Mouse (Mus musculus) CH12.LX (cell line): ENCODE measurements at regions not wholly inside any gene's neighbourhood (a gene's known extent, or its start where the extent isn't known, plus 50 kb on each side); places are given as distances from the start of the nearest gene placed in this dataset.

ENCODE experiments used
- DNase-seq: peaks from one replicate; pipeline ENCODE4 v3.0.0-alpha.2; 2013; ENCODE audit errors: extremely low read depth
- H3K27ac ChIP-seq: 2 replicates; pipeline ENCODE4 v1.5.1; 2012; ENCODE audit warnings: low read depth, mild to moderate bottlenecking, control low read depth, moderate library complexity; ENCODE audit not compliant: insufficient read depth
- H3K27me3 ChIP-seq: replicated peaks from 2 replicates; pipeline ENCODE3; 2012; ENCODE audit warnings: inconsistent platforms
- H3K36me3 ChIP-seq, 2 experiments: replicated peaks in 1 of 2; 2 replicates each; pipeline versions ENCODE3 to v1.6.1; 2012; ENCODE audit warnings: inconsistent platforms in 1 of 2, low read length in 1 of 2, mild to moderate bottlenecking in 1 of 2, mixed read lengths in 1 of 2, moderate library complexity in 1 of 2; ENCODE audit not compliant: control insufficient read depth in 1 of 2, insufficient read depth in 1 of 2
- H3K4me1 ChIP-seq, 2 experiments: 2 replicates each; pipeline ENCODE4 v1.6.1; 2012; ENCODE audit warnings: inconsistent platforms in 1 of 2, moderate library complexity in 1 of 2; ENCODE audit not compliant: insufficient read depth in 2 of 2, control insufficient read depth in 1 of 2
- H3K4me2 ChIP-seq: 2 replicates; pipeline ENCODE4 v1.6.1; 2012; ENCODE audit warnings: low read depth, mild to moderate bottlenecking, control low read depth; ENCODE audit not compliant: poor library complexity, insufficient read depth, severe bottlenecking
- H3K4me3 ChIP-seq, 3 experiments: fragments of 150-350 bp in 1 of 3; sonication (generic) in 1 of 3; replicated peaks in 1 of 3; 2 replicates each; pipeline versions ENCODE3 to v1.5.1; 2011 to 2012; ENCODE audit warnings: low read depth in 2 of 3, low read length in 2 of 3, mild to moderate bottlenecking in 2 of 3, moderate library complexity in 2 of 3, control low read depth in 1 of 3, improper control_type of control experiment in 1 of 3, inconsistent platforms in 1 of 3, mixed read lengths in 1 of 3; ENCODE audit not compliant: poor library complexity in 1 of 3
- H3K79me2 ChIP-seq: replicated peaks from 2 replicates; pipeline ENCODE4 v1.6.1; 2012; ENCODE audit warnings: mild to moderate bottlenecking, moderate library complexity; ENCODE audit not compliant: control insufficient read depth, poor library complexity, insufficient read depth, severe bottlenecking; ENCODE audit errors: extremely low read depth
- H3K9ac ChIP-seq: 2 replicates; pipeline ENCODE4 v1.6.1; 2012; ENCODE audit warnings: low read depth, mild to moderate bottlenecking, control low read depth, moderate library complexity; ENCODE audit not compliant: insufficient read depth
- H3K9me3 ChIP-seq: replicated peaks from 2 replicates; pipeline ENCODE3; 2012; ENCODE audit warnings: low read length, inconsistent platforms, mixed read lengths
- BHLHE40 ChIP-seq: IDR thresholded peaks from 2 replicates; pipeline ENCODE4 v1.6.1; 2011; ENCODE audit warnings: mild to moderate bottlenecking, low read depth, low read length, improper control_type of control experiment
- CHD1 ChIP-seq: IDR thresholded peaks from 2 replicates; pipeline ENCODE4 v1.6.1; 2012; ENCODE audit warnings: low read depth, low read length, improper control_type of control experiment, inconsistent platforms
- E2F4 ChIP-seq: IDR thresholded peaks from 2 replicates; pipeline ENCODE4 v1.6.1; 2011; ENCODE audit warnings: low read depth, low read length, improper control_type of control experiment; ENCODE audit not compliant: insufficient replicate concordance
- EP300 ChIP-seq: IDR thresholded peaks from 2 replicates; pipeline ENCODE4 v1.6.1; 2011; ENCODE audit warnings: low read length, improper control_type of control experiment
- ETS1 ChIP-seq: conservative IDR thresholded peaks from 2 replicates; pipeline ENCODE4 v1.6.1; 2012; ENCODE audit warnings: low read depth, mild to moderate bottlenecking, inconsistent platforms, low read length, improper control_type of control experiment, moderate library complexity
- GABPA ChIP-seq: IDR thresholded peaks from 2 replicates; pipeline ENCODE4 v1.6.1; 2012; ENCODE audit warnings: low read depth, low read length, improper control_type of control experiment, inconsistent platforms; ENCODE audit not compliant: insufficient replicate concordance
- JUN ChIP-seq: IDR thresholded peaks from 2 replicates; pipeline ENCODE4 v1.6.1; 2011; ENCODE audit warnings: low read depth, mild to moderate bottlenecking, low read length, improper control_type of control experiment, moderate library complexity; ENCODE audit not compliant: insufficient read depth
- JUND ChIP-seq: conservative IDR thresholded peaks from 2 replicates; pipeline ENCODE4 v1.6.1; 2011; ENCODE audit warnings: low read depth, low read length, improper control_type of control experiment
- KAT2A ChIP-seq: IDR thresholded peaks from 2 replicates; pipeline ENCODE4 v1.6.1; 2012; ENCODE audit warnings: low read length, improper control_type of control experiment, inconsistent platforms; ENCODE audit not compliant: insufficient replicate concordance
- MAFK ChIP-seq: IDR thresholded peaks from 2 replicates; pipeline ENCODE4 v1.6.1; 2011; ENCODE audit warnings: low read length, improper control_type of control experiment; ENCODE audit not compliant: insufficient replicate concordance
- MAX ChIP-seq: IDR thresholded peaks from 2 replicates; pipeline ENCODE4 v1.6.1; 2011; ENCODE audit warnings: low read length, improper control_type of control experiment
- MEF2A ChIP-seq: IDR thresholded peaks from 2 replicates; pipeline ENCODE4 v1.6.1; 2014; ENCODE audit warnings: low read depth, mild to moderate bottlenecking, inconsistent platforms, low read length, improper control_type of control experiment, borderline replicate concordance
- MXI1 ChIP-seq: IDR thresholded peaks from 2 replicates; pipeline ENCODE4 v1.6.1; 2011; ENCODE audit warnings: mild to moderate bottlenecking, low read depth, low read length, improper control_type of control experiment
- NRF1 ChIP-seq: IDR thresholded peaks from 2 replicates; pipeline ENCODE4 v1.6.1; 2014; ENCODE audit warnings: low read depth, mild to moderate bottlenecking, inconsistent platforms, low read length, improper control_type of control experiment, moderate library complexity
- POLR2A ChIP-seq: IDR thresholded peaks from 2 replicates; pipeline ENCODE4 v1.6.1; 2011; ENCODE audit warnings: low read depth, mild to moderate bottlenecking, improper control_type of control experiment, low read length
- POLR2AphosphoS2 ChIP-seq: IDR thresholded peaks from 2 replicates; pipeline ENCODE4 v1.6.1; 2011; ENCODE audit warnings: low read depth, low read length, improper control_type of control experiment
- RCOR1 ChIP-seq: conservative IDR thresholded peaks from 2 replicates; pipeline ENCODE4 v1.6.1; 2012; ENCODE audit warnings: low read depth, mild to moderate bottlenecking, inconsistent platforms, low read length, improper control_type of control experiment
- SIN3A ChIP-seq: IDR thresholded peaks from 2 replicates; pipeline ENCODE4 v1.6.1; 2012; ENCODE audit warnings: low read length, improper control_type of control experiment, inconsistent platforms
- SMC3 ChIP-seq: IDR thresholded peaks from 2 replicates; pipeline ENCODE4 v1.6.1; 2011; ENCODE audit warnings: low read depth, low read length, improper control_type of control experiment
- UBTF ChIP-seq: IDR thresholded peaks from 2 replicates; pipeline ENCODE4 v1.6.1; 2012; ENCODE audit warnings: low read depth, mild to moderate bottlenecking, inconsistent platforms, low read length, improper control_type of control experiment, moderate library complexity
- USF1 ChIP-seq: IDR thresholded peaks from 2 replicates; pipeline ENCODE4 v1.6.1; 2014; ENCODE audit warnings: low read depth, mild to moderate bottlenecking, inconsistent platforms, low read length, improper control_type of control experiment
- USF2 ChIP-seq: conservative IDR thresholded peaks from 2 replicates; pipeline ENCODE4 v1.6.1; 2011; ENCODE audit warnings: low read depth, low read length, improper control_type of control experiment
- ZMIZ1 ChIP-seq: IDR thresholded peaks from 2 replicates; pipeline ENCODE4 v1.6.1; 2012; ENCODE audit warnings: low read depth, mild to moderate bottlenecking, inconsistent platforms, low read length, improper control_type of control experiment
- ZNF384 ChIP-seq: IDR thresholded peaks from 2 replicates; pipeline ENCODE4 v1.6.1; 2012; ENCODE audit warnings: low read depth, low read length, improper control_type of control experiment, inconsistent platforms
- dilution Hi-C: fragments of 300-500 bp; cut with MboI; formaldehyde crosslinking; loops from 2 replicates; pipeline ENCODE4 v1.14.3; 2020; ENCODE audit warnings: low sequenced_read_pairs; ENCODE audit not compliant: extremely low pct_unique_long_range_greater_than_20kb, extremely low pct_ligation_motif_present
- in situ Hi-C: fragments of 300-500 bp; cut with MboI; formaldehyde crosslinking; loops from 3 replicates; pipeline ENCODE4 v1.14.3; 2019; ENCODE audit warnings: low sequenced_read_pairs, low pct_ligation_motif_present, low pct_unique_long_range_greater_than_20kb, mixed read lengths

GRCm38 (mm10) chr3:9103456-9103855 lies 506.4 kb downstream of the Zfp704 start:
- no peaks in the 10 kb centered on the region for H3K4me1 ChIP-seq
- dilution Hi-C loops: no loop called here
- H3K4me3 ChIP-seq: no peak overlapping the region
- H3K27me3 ChIP-seq: no peaks in the 10 kb centered on the region
- no peak for DNase-seq
- H3K79me2 ChIP-seq: no peaks in the 10 kb centered on the region
- in situ Hi-C loops: no loop called here
- no peak overlapping the region for H3K4me2 ChIP-seq
- no peaks in the 10 kb centered on the region for H3K36me3 ChIP-seq
- H3K27ac ChIP-seq: no peak overlapping the region
- H3K9me3 ChIP-seq: no peaks in the 10 kb centered on the region
- TF ChIP-seq ETS1 (no peak), POLR2A (no peak), GABPA (no peak), MAX (no peak), NRF1 (no peak), MAFK (no peak), KAT2A (no peak), MEF2A (no peak), USF1 (no peak), MXI1 (no peak)
- no peak overlapping the region for H3K9ac ChIP-seq

DNA sequence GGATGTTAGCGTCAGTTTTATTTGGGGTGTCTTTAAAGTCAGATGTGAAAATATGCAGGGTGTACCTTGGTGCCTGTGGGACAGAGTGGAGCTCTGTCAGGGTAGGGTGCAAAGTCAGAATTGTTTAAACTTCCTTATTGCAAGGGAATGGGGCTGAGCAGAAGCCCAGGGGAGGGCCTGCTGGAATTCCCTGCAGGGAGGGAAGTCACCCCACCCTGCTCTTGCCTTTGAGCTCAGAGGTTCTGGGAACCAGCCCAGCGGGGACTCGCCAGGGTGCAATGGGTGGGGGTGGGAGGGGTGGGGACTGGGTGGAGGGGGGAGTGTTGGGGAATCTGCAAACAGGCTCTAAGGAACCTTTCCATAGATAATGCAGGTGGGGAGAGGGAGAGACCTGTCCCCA lies 508.6 kb downstream of the Zfp704 start:
- H3K4me2 ChIP-seq: no peak overlapping the region

DNA sequence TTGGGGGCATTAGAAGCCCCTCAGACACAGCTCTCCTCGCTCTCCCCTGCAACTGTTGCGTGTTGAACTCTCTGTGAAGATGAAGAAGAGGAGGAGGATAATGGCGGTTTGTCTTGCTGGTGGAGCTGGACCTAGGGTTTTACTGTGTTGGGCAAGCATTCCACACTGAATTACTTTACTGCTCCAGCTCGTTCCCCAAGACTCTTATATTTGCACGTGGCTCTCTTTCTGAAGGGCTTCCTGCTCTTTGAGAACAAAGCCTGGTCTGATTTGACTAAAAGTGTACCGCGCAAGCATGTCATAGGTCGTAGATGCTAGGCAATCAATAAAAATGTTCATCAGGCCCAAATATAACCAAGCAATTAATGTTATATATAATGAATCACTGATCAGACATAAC lies 509.1 kb downstream of the Zfp704 start:
- no peak for TF ChIP-seq BHLHE40
- TF ChIP-seq ETS1: no peak
- no peak for TF ChIP-seq UBTF
- no peak for TF ChIP-seq ZMIZ1
- TF ChIP-seq JUND: no peak
- no peak for TF ChIP-seq JUN
- no peak for TF ChIP-seq RCOR1
- TF ChIP-seq USF1: no peak
- no peak for TF ChIP-seq SMC3
- TF ChIP-seq USF2: no peak
- TF ChIP-seq POLR2AphosphoS2: no peak
- no peak for TF ChIP-seq SIN3A
- TF ChIP-seq GABPA: no peak
- no peak for TF ChIP-seq CHD1
- TF ChIP-seq ZNF384: no peak
- TF ChIP-seq MXI1: no peak
- TF ChIP-seq MAFK: no peak
- no peak for TF ChIP-seq KAT2A
- no peaks in the 10 kb centered on the region for H3K27me3 ChIP-seq
- no peak overlapping the region for H3K27ac ChIP-seq
- in situ Hi-C loops: no loop called here
- no peaks in the 10 kb centered on the region for H3K36me3 ChIP-seq
- DNase-seq: no peak
- dilution Hi-C loops: no loop called here
- no peaks in the 10 kb centered on the region for H3K9me3 ChIP-seq
- H3K4me2 ChIP-seq: no peak overlapping the region
- no peak overlapping the region for H3K4me3 ChIP-seq
- no peaks in the 10 kb centered on the region for H3K4me1 ChIP-seq
- H3K79me2 ChIP-seq: no peaks in the 10 kb centered on the region
- H3K9ac ChIP-seq: no peak overlapping the region

More for the DNA sequence above, 508.6 kb downstream of the Zfp704 start:
- Histone ChIP-seq H3K27me3 (no peaks in the 10 kb centered on the region), H3K79me2 (no peaks in the 10 kb centered on the region), H3K4me3 (no peak overlapping the region), H3K4me1 (no peaks in the 10 kb centered on the region), H3K27ac (no peak overlapping the region), H3K9ac (no peak overlapping the region), H3K9me3 (no peaks in the 10 kb centered on the region), H3K36me3 (no peaks in the 10 kb centered on the region)
- in situ Hi-C loops (no loop called here), dilution Hi-C loops (no loop called here)
- DNase-seq: no peak
- TF ChIP-seq E2F4 (no peak), EP300 (no peak)
